Mouse (Mus musculus) limb, embryonic 14.5 days (tissue): ENCODE results near the gene Plekhh2. TPM values are rescaled to one million over a fixed set of nuclear protein-coding genes. Genes with fewer than 3 reads are reported as not detected.

Experiments
- ATAC-seq: fragments of 200-750 bp; cut with Nextera tagmentation; 2 replicates; pipeline ENCODE4 v1.8.0; 2017; ENCODE audit warnings: low read depth, moderate number of reproducible peaks, moderate TSS enrichment; ENCODE audit not compliant: low FRiP score
- DNase-seq: peaks from one replicate; pipeline ENCODE4 v3.0.0-alpha.2; 2015; ENCODE audit warnings: low spot score
- H3K27ac ChIP-seq: fragments of 300-500 bp; sonication (generic); replicated peaks from 2 replicates; pipeline ENCODE4 v1.5.1; 2014; ENCODE audit warnings: low read depth, mild to moderate bottlenecking, low read length, moderate library complexity, mixed read lengths
- H3K27me3 ChIP-seq: fragments of 300-500 bp; sonication (generic); 2 replicates; pipeline ENCODE4 v1.6.1; 2014; ENCODE audit warnings: low read length, mixed read lengths; ENCODE audit not compliant: control insufficient read depth, insufficient read depth
- H3K36me3 ChIP-seq: fragments of 300-500 bp; sonication (generic); 2 replicates; pipeline ENCODE4 v1.6.1; 2014; ENCODE audit warnings: mild to moderate bottlenecking, low read length, moderate library complexity, mixed read lengths; ENCODE audit not compliant: control insufficient read depth, insufficient read depth
- H3K4me1 ChIP-seq: fragments of 300-500 bp; sonication (generic); 2 replicates; pipeline ENCODE4 v1.6.1; 2014; ENCODE audit warnings: antibody characterized with exemption, low read length, mixed read lengths; ENCODE audit not compliant: control insufficient read depth, insufficient read depth
- H3K4me2 ChIP-seq: fragments of 300-500 bp; sonication (generic); replicated peaks from 2 replicates; pipeline ENCODE4 v1.6.1; 2014; ENCODE audit warnings: low read depth, mild to moderate bottlenecking, low read length, moderate library complexity; ENCODE audit not compliant: severe bottlenecking
- H3K4me3 ChIP-seq: fragments of 300-500 bp; sonication (generic); replicated peaks from 2 replicates; pipeline ENCODE4 v1.5.1; 2014; ENCODE audit warnings: low read length
- H3K9ac ChIP-seq: fragments of 300-500 bp; sonication (generic); 2 replicates; pipeline ENCODE4 v1.6.1; 2014; ENCODE audit warnings: mild to moderate bottlenecking, low read depth, low read length, moderate library complexity; ENCODE audit not compliant: severe bottlenecking
- H3K9me3 ChIP-seq: fragments of 300-500 bp; sonication (generic); 2 replicates; pipeline ENCODE4 v1.6.1; 2016; ENCODE audit warnings: low read length; ENCODE audit not compliant: control insufficient read depth
- POLR2A ChIP-seq: fragments of 200-500 bp; IDR thresholded peaks from 2 replicates; pipeline ENCODE4 v1.8.0; 2012; ENCODE audit warnings: inconsistent platforms, mild to moderate bottlenecking, moderate library complexity, borderline replicate concordance; ENCODE audit not compliant: insufficient read depth, insufficient read length; ENCODE audit errors: extremely low read depth
- WGBS: fragments of 180-500 bp; shearing (Covaris S2); extraction: QIAGEN DNeasy Blood & Tissue Kit; methylation state at CpG from one replicate; pipeline ENCODE4 v1.1.7; 2014; 5-methylcytosine and 5-hydroxymethylcytosine counted together
- polyA plus RNA-seq, 2 experiments: library from polyadenylated mRNA; depleted of rRNA in 1 of 2; stranded (reverse) in 1 of 2; unstranded in 1 of 2; fragments of >200 nt; fragmentation: Nextera tagmentation in 1 of 2; extraction: Ambion mirVana in 1 of 2; gene quantifications; 2 replicates each; pipeline versions ENCODE4 v1.2.1 to v1.2.3; 2012 to 2014

Gene Plekhh2
- polyA plus RNA-seq, 2 experiments, result 12.8 to 24.5 TPM

- WGBS, result 72% methylated on average over 3 of the region's 3 CpGs
- ATAC-seq (no peak), DNase-seq (no peak)
- peaks cover 17% of the 10 kb centered on the region for H3K4me1 ChIP-seq
- no peak overlapping the region for H3K4me3 ChIP-seq
- no peaks in the 10 kb centered on the region for H3K27me3 ChIP-seq
- H3K27ac ChIP-seq, result no peak overlapping the region
- TF ChIP-seq POLR2A, result no peak
- H3K9ac ChIP-seq, result no peak overlapping the region
- H3K36me3 ChIP-seq, result no peaks in the 10 kb centered on the region
- no peaks in the 10 kb centered on the region for H3K9me3 ChIP-seq
- no peak overlapping the region for H3K4me2 ChIP-seq
These were observed 3.0 kb upstream of the Plekhh2 start for GRCm38 (mm10) chr17:84508736-84509135.

- no peak for TF ChIP-seq POLR2A
- Histone ChIP-seq H3K36me3 (no peaks in the 10 kb centered on the region), H3K4me1 (peaks cover 17% of the 10 kb centered on the region), H3K4me2 (no peak overlapping the region), H3K9ac (no peak overlapping the region), H3K9me3 (no peaks in the 10 kb centered on the region), H3K4me3 (no peak overlapping the region), H3K27me3 (no peaks in the 10 kb centered on the region), H3K27ac (no peak overlapping the region)
- 64% methylated on average over 4 of the region's 4 CpGs for WGBS
- no peak for DNase-seq
- ATAC-seq, result no peak
These were observed 2.5 kb upstream of the Plekhh2 start for GRCm38 (mm10) chr17:84509176-84509575.

- H3K4me1 ChIP-seq, result peaks cover 17% of the 10 kb centered on the region
- H3K36me3 ChIP-seq, result no peaks in the 10 kb centered on the region
- H3K9ac ChIP-seq, result no peak overlapping the region
- H3K27ac ChIP-seq, result peak overlapping the region; percentile 74
- no peaks in the 10 kb centered on the region for H3K9me3 ChIP-seq
- no peak overlapping the region for H3K4me3 ChIP-seq
- H3K4me2 ChIP-seq, result peak overlapping the region; percentile 80; the same call in 1 of the 2 replicates
- ATAC-seq (peak; percentile 45; the same call in 1 of the 2 replicates), DNase-seq (peak; percentile 87)
- 32% methylated on average over 5 of the region's 5 CpGs for WGBS
- no peaks in the 10 kb centered on the region for H3K27me3 ChIP-seq
- TF ChIP-seq POLR2A, result no peak
These were observed 1.3 kb upstream of the Plekhh2 start for GRCm38 (mm10) chr17:84510355-84510754.

- Histone ChIP-seq H3K9me3 (no peaks in the 10 kb centered on the region), H3K27me3 (no peaks in the 10 kb centered on the region), H3K4me1 (peaks cover 17% of the 10 kb centered on the region), H3K4me3 (peak overlapping the region; percentile 84), H3K9ac (peak overlapping the region; percentile 87; the same call in 1 of the 2 replicates), H3K36me3 (no peaks in the 10 kb centered on the region), H3K4me2 (peak overlapping the region; percentile 80), H3K27ac (peak overlapping the region; percentile 74)
- ATAC-seq (no peak), DNase-seq (no peak)
- WGBS, result 21% methylated on average over 11 of the region's 11 CpGs
- TF ChIP-seq POLR2A, result no peak
These were observed 595 bp upstream of the Plekhh2 start for GRCm38 (mm10) chr17:84510961-84511639.

GRCm38 (mm10) chr17:84512516-84513085 lies 906 bp downstream of the Plekhh2 start:
- DNase-seq, result no peak
- no peak for TF ChIP-seq POLR2A
- ATAC-seq, result 0 out of 2 replicates have a peak, but pooled peaks have one; percentile 10
- H3K27ac ChIP-seq, result no peak overlapping the region; the same call in 1 of the 2 replicates
- H3K4me2 ChIP-seq, result peak overlapping the region; percentile 80
- WGBS, result 10% methylated on average over 4 of the region's 4 CpGs
- no peaks in the 10 kb centered on the region for H3K36me3 ChIP-seq
- H3K9ac ChIP-seq, result peak overlapping the region; percentile 87
- no peaks in the 10 kb centered on the region for H3K27me3 ChIP-seq
- no peaks in the 10 kb centered on the region for H3K9me3 ChIP-seq
- H3K4me3 ChIP-seq, result peak overlapping the region; percentile 84
- peaks cover 17% of the 10 kb centered on the region for H3K4me1 ChIP-seq
